Comparison of ENCODE assay signal across 8 mouse cellular contexts in genomic region chr7:24971972-24972893, GRCm38 (mm10). TPM values are rescaled to one million over a fixed set of nuclear protein-coding genes. Genes with fewer than 3 reads are reported as not detected.
A peak's percentile ranks its signal among the peaks of the same experiment; 100 is the strongest.
DNase-seq lines count a peak whose midpoint lies in the region; ATAC-seq and TF ChIP-seq lines count a peak whose summit lies in the region.

TSS of gene Rabac1 (minus strand) at chr7:24972754.

- H3K9me3 ChIP-seq in ES-E14 (ENCODE audit: control insufficient read depth, insufficient read depth, low read depth, low read length), result no peaks in the 10 kb centered on the region
- no peaks in the 10 kb centered on the region for H3K9me3 ChIP-seq in forebrain, embryonic 15.5 days

- H3K4me1 ChIP-seq in ES-E14 (ENCODE audit: control insufficient read depth in 2 of 2, insufficient read depth in 2 of 2, low read length in 2 of 2, poor library complexity in 1 of 2), result peaks cover 0 to 6% of the 10 kb centered on the region in 2 experiments; a peak in 1 of 4 replicates
- peaks cover 18% of the 10 kb centered on the region for H3K4me1 ChIP-seq in forebrain, embryonic 15.5 days
- H3K4me1 ChIP-seq in lung, adult 2 months (ENCODE audit: control insufficient read depth, insufficient read depth, low read length), result peaks cover 2% of the 10 kb centered on the region; the same call in 1 of the 2 replicates

- in situ Hi-C loops in ES-E14 (cut with MboI; ENCODE audit: low sequenced_read_pairs in 2 of 2, unreplicated experiment in 2 of 2), result loop anchor here in 1 of 2 experiments (25.0 kb wide), 1 partner anchor 360 kb away; the partner anchor contains the start of gene Phldb3

- H3K27ac ChIP-seq in ES-E14 (ENCODE audit: insufficient read depth, low read depth, low read length, poor library complexity, severe bottlenecking), result peak within 1 kb of the TSS; percentile 44; the same call in 1 of the 2 replicates
- H3K27ac ChIP-seq in forebrain, embryonic 15.5 days (replicated peaks), result peak within 1 kb of the TSS; percentile 75

- under 1% methylated on average over 45 of the region's 45 CpGs for WGBS in forebrain, embryonic 15.5 days
- WGBS in lung, adult 2 months, result under 1% methylated on average over 45 of the region's 45 CpGs

- peak within 1 kb of the TSS; percentile 83 for H3K9ac ChIP-seq in ES-E14 (ENCODE audit: insufficient read depth, low read depth, low read length, poor library complexity, severe bottlenecking)
- peak within 1 kb of the TSS; percentile 86 for H3K9ac ChIP-seq in forebrain, embryonic 15.5 days (replicated peaks)

- H3K4me3 ChIP-seq in ES-E14 (ENCODE audit: insufficient read depth in 1 of 2, low read depth in 1 of 2, low read length in 2 of 2, poor library complexity in 1 of 2, severe bottlenecking in 1 of 2), result peak within 1 kb of the TSS; percentile 83 to 90
- peak within 1 kb of the TSS; percentile 80 for H3K4me3 ChIP-seq in forebrain, embryonic 15.5 days
- peak within 1 kb of the TSS; percentile 82 for H3K4me3 ChIP-seq in lung, adult 2 months (replicated peaks; ENCODE audit: extremely low read depth, low read depth, low read length)

- no peaks in the 10 kb centered on the region for H3K27me3 ChIP-seq in forebrain, embryonic 15.5 days

- intact Hi-C loops in heart, postnatal 25 days (cut with DNase I), result loop anchor here (5.0 kb wide), 2 partner anchors 105 to 155 kb away; no protein-coding TSS in a partner anchor

- TF ChIP-seq CTCF in lung, adult 2 months (IDR thresholded peaks at IDR 0.05; ENCODE audit: insufficient read depth, low read length), result no peak

- TF ChIP-seq POLR2A in lung, adult 2 months (IDR thresholded peaks at IDR 0.05; ENCODE audit: borderline replicate concordance, extremely low read depth, low read depth, low read length), result peak; percentile 97

- peak; percentile 92 for DNase-seq in ES-E14 (ENCODE audit: low read depth, low spot score)
- peak; percentile 96 for DNase-seq in cerebellum, adult 11-12 months
- peak; percentile 92 for DNase-seq in heart, postnatal 25 days (ENCODE audit: low spot score)
- peak; percentile 93 to 97 for DNase-seq in layer of hippocampus, adult 18-20 months (ENCODE audit: low spot score in 2 of 2)
- peak; percentile 89 for DNase-seq in lung, adult 2 months
- peak; percentile 84 to 91 for DNase-seq in thymus, adult 18-20 months

- H3K4me2 ChIP-seq in forebrain, embryonic 15.5 days (replicated peaks), result peak within 1 kb of the TSS; percentile 83

- peaks cover 5% of the 10 kb centered on the region; the same call in 1 of the 2 replicates for H3K36me3 ChIP-seq in ES-E14 (ENCODE audit: control insufficient read depth, insufficient read depth, low read length, poor library complexity, severe bottlenecking)
- H3K36me3 ChIP-seq in forebrain, embryonic 15.5 days, result peaks cover under 1% of the 10 kb centered on the region; the same call in 1 of the 2 replicates

- ATAC-seq in forebrain, embryonic 15.5 days (replicated peaks), result peak; percentile 91
- ATAC-seq in neutrophil, adult 5-6 weeks (ENCODE audit: extremely low read depth, insufficient number of reproducible peaks, low FRiP score, poor library complexity, severe bottlenecking), result peak; percentile 90

TF ChIP-seq in ES-E14, 5 proteins besides CTCF, POLR2A, EP300 and RAD21:
- no peak for TF ChIP-seq ZNF384 (IDR thresholded peaks at IDR 0.05; ENCODE audit: low read depth, low read length)
- TF ChIP-seq HCFC1 (IDR thresholded peaks at IDR 0.05; ENCODE audit: borderline replicate concordance, insufficient read depth, low read length), result peak; percentile 99

RNA-seq across cellular contexts. Expression of gene Rabac1, which starts in this region (rescaled TPM):
- total RNA-seq in ES-E14 (2012; rRNA removed), result 212 and 328 TPM in 2 replicates
- polyA plus RNA-seq in forebrain, embryonic 15.5 days (2015; fragmentation: Nextera tagmentation; extraction: Ambion mirVana), result 195 and 196 TPM in 2 replicates
- 100 to 1,000 TPM; 285 to 315 TPM for total RNA-seq in heart, postnatal 25 days (2021)
- 100 to 1,000 TPM; 318 to 321 TPM for total RNA-seq in layer of hippocampus, adult 18-20 months (2021)
- polyA plus RNA-seq in lung, adult 2 months (2012; rRNA removed), result 806 and 948 TPM in 2 replicates
- total RNA-seq in neutrophil, adult 5-6 weeks (2017), result 201 and 229 TPM in 2 replicates

Comparison
In these comparisons a context has a peak if more than half of its experiments do, and no peak if none do; other contexts are left out.
1. Peak in every context shown above with its lines: DNase-seq, ATAC-seq, H3K4me3 ChIP-seq and H3K27ac ChIP-seq.